Mouse (Mus musculus) lung, embryonic 16.5 days (tissue): ENCODE measurements at regions not wholly inside any gene's neighbourhood (a gene's known extent, or its start where the extent isn't known, plus 50 kb on each side); places are given as distances from the start of the nearest gene placed in this dataset.
A peak's percentile ranks its signal among the peaks of the same experiment; 100 is the strongest.

Source experiments
- ATAC-seq: fragments of 200-750 bp; cut with Nextera tagmentation; 2 replicates; pipeline ENCODE4 v1.8.0; 2017; ENCODE audit warnings: low read depth, mild to moderate bottlenecking, moderate library complexity
- H3K27ac ChIP-seq: fragments of 300-500 bp; sonication (generic); 2 replicates; pipeline ENCODE4 v1.5.1; 2014; ENCODE audit warnings: mild to moderate bottlenecking, control low read depth, low read length
- H3K27me3 ChIP-seq: fragments of 300-500 bp; sonication (generic); 2 replicates; pipeline ENCODE4 v1.6.1; 2014; ENCODE audit warnings: low read depth, low read length, mixed read lengths; ENCODE audit not compliant: control insufficient read depth, insufficient read depth
- H3K36me3 ChIP-seq: fragments of 300-500 bp; sonication (generic); 2 replicates; pipeline ENCODE4 v1.6.1; 2014; ENCODE audit warnings: low read length; ENCODE audit not compliant: control insufficient read depth, insufficient read depth
- H3K4me1 ChIP-seq: fragments of 300-500 bp; sonication (generic); replicated peaks from 2 replicates; pipeline ENCODE4 v1.6.1; 2014; ENCODE audit warnings: low read length, mixed read lengths; ENCODE audit not compliant: control insufficient read depth, insufficient read depth
- H3K4me2 ChIP-seq: fragments of 300-500 bp; sonication (generic); 2 replicates; pipeline ENCODE4 v1.6.1; 2014; ENCODE audit warnings: low read depth, low read length, control low read depth
- H3K4me3 ChIP-seq: fragments of 300-500 bp; sonication (generic); 2 replicates; pipeline ENCODE4 v1.5.1; 2014; ENCODE audit warnings: mild to moderate bottlenecking, low read length, control low read depth
- H3K9ac ChIP-seq: fragments of 300-500 bp; sonication (generic); 2 replicates; pipeline ENCODE4 v1.6.1; 2014; ENCODE audit warnings: low read length, control low read depth
- H3K9me3 ChIP-seq: fragments of 300-500 bp; sonication (generic); 2 replicates; pipeline ENCODE4 v1.6.1; 2016; ENCODE audit warnings: low read length; ENCODE audit not compliant: control insufficient read depth
- WGBS: fragments of 180-500 bp; shearing (Covaris S2); extraction: QIAGEN DNeasy Blood & Tissue Kit; methylation state at CpG from one replicate; pipeline ENCODE4 v1.1.7; 2014; 5-methylcytosine and 5-hydroxymethylcytosine counted together

DNA sequence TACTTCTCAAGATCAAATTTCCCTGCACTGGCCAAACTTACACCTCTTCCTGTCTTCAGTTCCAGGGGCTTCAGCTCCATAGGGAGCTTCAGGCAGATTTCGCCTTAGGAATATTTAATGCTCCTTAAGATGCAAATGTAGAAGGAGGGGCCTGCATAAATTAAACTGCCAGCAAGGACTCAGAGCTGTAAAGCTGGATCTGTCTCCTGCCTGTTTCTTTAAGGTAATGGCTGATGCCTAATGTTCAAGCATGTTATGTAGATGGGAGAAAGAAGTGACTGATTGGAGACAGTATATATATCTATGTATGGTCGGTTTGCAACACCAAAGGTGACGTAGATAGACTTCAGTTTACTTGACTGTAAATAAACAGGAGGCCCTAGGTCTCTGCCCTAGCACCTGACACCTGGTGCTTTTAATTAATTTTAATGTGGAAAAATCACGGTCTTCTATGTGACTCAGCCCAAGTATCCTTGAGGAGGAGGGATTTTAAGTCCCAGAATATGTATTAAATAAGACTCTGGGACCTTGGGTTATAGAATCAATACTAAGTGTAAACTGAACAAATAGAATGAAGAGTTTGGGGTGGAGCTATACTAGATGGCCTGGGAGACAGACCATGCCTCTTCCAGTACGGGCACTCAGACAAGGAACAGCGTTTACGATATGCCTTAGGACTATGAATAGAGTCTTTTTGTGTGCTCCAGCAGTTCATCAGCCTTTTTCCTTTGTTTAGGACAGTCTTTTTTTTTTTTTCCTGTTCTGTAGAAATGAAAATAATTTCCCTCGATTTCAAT is 651.7 kb upstream of the Lmcd1 start:
- Histone ChIP-seq H3K4me1 (no peaks in the 10 kb centered on the region), H3K9ac (no peak overlapping the region), H3K4me3 (no peak overlapping the region), H3K9me3 (no peaks in the 10 kb centered on the region), H3K36me3 (no peaks in the 10 kb centered on the region), H3K27ac (no peak overlapping the region), H3K27me3 (no peaks in the 10 kb centered on the region), H3K4me2 (no peak overlapping the region)
- WGBS, result 51% methylated on average over 8 of the region's 8 CpGs
- ATAC-seq, result no peak

DNA sequence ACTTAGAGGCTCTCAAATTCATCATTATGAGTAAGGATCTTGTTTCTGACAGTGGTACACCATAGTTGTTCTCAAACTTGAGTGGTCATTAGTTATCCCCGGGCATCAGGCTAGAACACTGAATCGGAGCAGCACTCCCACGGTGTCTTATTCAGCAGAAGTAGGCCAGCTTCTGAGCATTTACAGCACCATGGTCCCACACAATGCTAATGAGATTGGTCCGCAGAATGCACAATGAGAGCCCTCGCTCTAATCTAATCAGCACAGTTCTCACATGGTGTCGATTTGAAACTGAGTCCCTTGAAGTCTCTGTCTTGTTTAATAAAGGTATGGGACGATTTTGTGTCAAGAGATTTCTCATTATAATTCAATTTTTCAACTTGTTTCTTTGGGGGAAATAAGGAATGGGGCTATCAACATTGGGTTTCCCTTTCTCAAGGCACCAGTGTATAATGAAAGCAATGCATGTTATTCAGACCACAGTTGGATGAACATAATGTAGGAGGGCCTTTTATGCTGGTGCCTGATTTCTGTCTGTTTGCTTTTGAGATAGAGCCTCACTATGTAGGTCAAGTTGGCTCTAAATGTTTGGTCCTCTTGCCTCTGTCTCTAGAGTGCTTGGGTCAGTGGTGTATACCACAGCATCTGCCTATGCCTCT is 650.9 kb upstream of the Lmcd1 start:
- ATAC-seq, result no peak
- no peak overlapping the region for H3K4me3 ChIP-seq
- no peaks in the 10 kb centered on the region for H3K9me3 ChIP-seq
- H3K27me3 ChIP-seq, result no peaks in the 10 kb centered on the region
- H3K4me2 ChIP-seq, result no peak overlapping the region
- WGBS, result 77% methylated on average over 7 of the region's 7 CpGs
- H3K36me3 ChIP-seq, result no peaks in the 10 kb centered on the region
- no peak overlapping the region for H3K27ac ChIP-seq
- no peaks in the 10 kb centered on the region for H3K4me1 ChIP-seq
- no peak overlapping the region for H3K9ac ChIP-seq

DNA sequence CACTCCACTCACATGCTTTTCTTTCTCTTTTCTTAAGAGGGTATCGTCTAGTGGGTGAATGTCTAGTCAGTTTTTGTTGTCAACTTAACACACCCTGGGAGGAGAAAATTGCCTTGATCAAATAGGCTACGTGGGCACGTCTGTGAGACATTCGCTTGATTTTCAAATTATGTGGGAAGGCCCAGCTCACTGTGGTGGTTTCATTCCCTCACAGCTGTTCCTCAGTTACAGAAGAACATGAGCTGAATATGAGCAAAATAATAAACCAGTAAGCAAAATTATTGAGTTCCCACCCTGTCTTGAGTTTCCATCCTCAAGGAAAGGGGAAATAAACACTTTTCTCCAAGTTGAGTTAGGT is 650.4 kb upstream of the Lmcd1 start:
- no peaks in the 10 kb centered on the region for H3K36me3 ChIP-seq
- no peaks in the 10 kb centered on the region for H3K9me3 ChIP-seq
- no peak overlapping the region for H3K4me3 ChIP-seq
- ATAC-seq, result no peak
- H3K9ac ChIP-seq, result no peak overlapping the region
- no peak overlapping the region for H3K4me2 ChIP-seq
- no peak overlapping the region for H3K27ac ChIP-seq
- no peaks in the 10 kb centered on the region for H3K4me1 ChIP-seq
- H3K27me3 ChIP-seq, result no peaks in the 10 kb centered on the region
- WGBS, result 87% methylated on average over 4 of the region's 4 CpGs

DNA sequence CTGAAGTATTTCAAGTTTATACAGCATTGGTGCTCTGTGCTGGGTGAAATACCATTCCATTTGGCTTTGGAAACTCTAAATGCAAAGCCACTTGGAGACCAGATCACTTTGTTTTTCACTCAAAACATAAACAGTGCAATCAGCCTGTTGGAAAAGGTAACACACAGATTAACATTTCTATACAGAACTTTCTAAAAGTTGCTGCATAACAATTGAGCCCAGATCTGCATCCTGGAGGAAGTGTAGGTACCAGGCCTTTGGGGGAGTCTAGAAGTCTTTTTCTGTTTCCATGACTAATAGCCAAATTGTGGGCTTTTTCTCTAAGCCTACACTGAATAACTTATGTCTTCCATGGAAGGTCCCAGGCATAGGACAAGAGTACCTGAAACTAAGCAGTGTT is 648.1 kb upstream of the Lmcd1 start:
- H3K27me3 ChIP-seq, result no peaks in the 10 kb centered on the region
- no peak overlapping the region for H3K4me3 ChIP-seq
- no peaks in the 10 kb centered on the region for H3K36me3 ChIP-seq
- H3K4me2 ChIP-seq, result no peak overlapping the region
- no peak overlapping the region for H3K27ac ChIP-seq
- H3K4me1 ChIP-seq, result no peaks in the 10 kb centered on the region
- H3K9me3 ChIP-seq, result no peaks in the 10 kb centered on the region
- no peak overlapping the region for H3K9ac ChIP-seq
- no peak for ATAC-seq

DNA sequence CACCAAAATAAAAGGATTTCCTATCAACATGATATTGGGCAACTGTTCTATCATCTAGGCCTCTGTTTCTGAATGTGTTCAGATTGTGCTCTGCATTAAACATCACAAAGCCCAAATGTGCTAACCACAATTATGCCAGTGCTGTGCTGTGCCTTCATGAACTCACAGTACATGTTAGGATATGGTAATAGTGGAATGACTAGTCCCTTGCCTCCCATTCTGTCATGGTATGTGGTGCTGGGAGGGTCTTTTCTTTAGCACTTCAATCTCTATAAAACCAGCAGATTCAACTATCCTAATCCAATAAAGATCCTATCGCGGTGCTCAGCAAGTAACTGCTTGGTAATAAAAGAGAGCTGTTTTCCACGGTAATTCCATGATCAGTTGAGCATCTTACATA is 620.8 kb upstream of the Lmcd1 start:
- no peaks in the 10 kb centered on the region for H3K27me3 ChIP-seq
- 94% methylated on average over 3 of the region's 3 CpGs for WGBS
- no peak overlapping the region for H3K9ac ChIP-seq

DNA sequence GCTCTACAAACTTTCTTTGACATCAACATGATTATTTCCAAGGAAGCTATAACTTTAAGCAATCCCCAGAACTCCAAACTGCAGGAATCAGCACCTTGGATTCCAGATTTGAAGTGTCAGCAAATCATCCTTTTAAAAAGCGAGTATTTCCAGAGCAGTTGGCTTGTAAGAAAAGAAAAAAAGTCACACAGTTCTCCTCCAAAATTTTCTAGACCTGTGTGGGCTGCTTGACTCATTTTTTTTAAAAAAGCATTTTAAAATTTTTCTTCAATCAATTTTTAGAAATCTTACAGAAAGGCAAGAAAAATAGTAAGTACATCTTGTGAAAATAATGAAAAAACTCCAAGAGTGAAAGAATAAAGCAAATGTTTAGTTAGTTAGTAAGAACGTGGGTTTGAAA is 613.6 kb upstream of the Lmcd1 start:
- Histone ChIP-seq H3K9ac (no peak overlapping the region), H3K4me2 (no peak overlapping the region), H3K4me3 (no peak overlapping the region), H3K27ac (no peak overlapping the region), H3K36me3 (no peaks in the 10 kb centered on the region), H3K9me3 (no peaks in the 10 kb centered on the region), H3K27me3 (no peaks in the 10 kb centered on the region), H3K4me1 (no peaks in the 10 kb centered on the region)
- 38% methylated on average over 2 of the region's 2 CpGs for WGBS
- no peak for ATAC-seq

More for the DNA sequence above, 620.8 kb upstream of the Lmcd1 start:
- H3K4me3 ChIP-seq, result no peak overlapping the region
- no peak for ATAC-seq
- no peaks in the 10 kb centered on the region for H3K36me3 ChIP-seq
- no peak overlapping the region for H3K4me2 ChIP-seq
- no peak overlapping the region for H3K27ac ChIP-seq
- H3K4me1 ChIP-seq, result no peaks in the 10 kb centered on the region
- no peaks in the 10 kb centered on the region for H3K9me3 ChIP-seq

DNA sequence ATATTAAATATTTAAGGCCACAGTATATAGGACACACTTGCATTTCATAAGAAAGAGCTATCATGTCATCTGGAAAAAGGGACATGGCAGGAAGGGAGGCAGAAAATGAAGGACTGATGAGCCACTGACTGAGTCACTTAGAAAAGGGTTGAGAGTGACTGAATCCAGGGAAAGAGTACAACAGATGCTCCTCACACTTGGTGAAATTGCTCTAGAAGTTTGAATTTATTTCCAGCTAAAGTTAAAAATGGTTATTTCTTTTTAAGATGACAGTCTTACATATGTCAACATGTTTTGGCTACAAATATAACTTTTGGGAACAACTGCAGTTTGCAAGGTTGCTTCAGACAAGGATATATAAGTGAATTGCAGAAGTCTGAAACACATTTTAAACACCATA is 609.0 kb upstream of the Lmcd1 start:
- Histone ChIP-seq H3K9ac (no peak overlapping the region), H3K27me3 (no peaks in the 10 kb centered on the region), H3K9me3 (no peaks in the 10 kb centered on the region), H3K27ac (no peak overlapping the region), H3K4me1 (no peaks in the 10 kb centered on the region), H3K4me2 (no peak overlapping the region), H3K4me3 (no peak overlapping the region), H3K36me3 (no peaks in the 10 kb centered on the region)
- no peak for ATAC-seq

DNA sequence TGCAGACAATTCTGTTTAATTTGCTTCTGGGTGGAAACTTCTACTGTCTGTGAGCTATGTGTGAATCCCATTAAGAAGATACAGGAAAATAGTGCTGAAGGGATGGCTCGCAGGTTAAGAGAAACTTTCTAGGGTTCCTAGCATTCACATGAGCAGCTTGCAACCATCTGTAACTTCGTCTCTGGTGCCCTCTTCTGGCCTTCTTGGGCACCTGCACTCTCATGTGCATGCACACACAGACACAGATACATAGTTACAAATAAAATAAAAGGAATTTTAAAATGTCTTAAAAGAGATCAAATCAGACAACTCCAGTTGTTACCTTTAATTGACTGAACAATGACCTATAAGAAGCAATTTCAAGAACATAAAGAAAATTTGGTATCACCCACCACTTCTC is 588.6 kb upstream of the Lmcd1 start:
- no peak overlapping the region for H3K4me2 ChIP-seq
- no peaks in the 10 kb centered on the region for H3K36me3 ChIP-seq
- no peak overlapping the region for H3K9ac ChIP-seq
- peaks cover 3% of the 10 kb centered on the region for H3K9me3 ChIP-seq
- no peaks in the 10 kb centered on the region for H3K27me3 ChIP-seq
- H3K4me3 ChIP-seq, result no peak overlapping the region
- no peaks in the 10 kb centered on the region for H3K4me1 ChIP-seq
- WGBS, result 64% methylated on average over 2 of the region's 2 CpGs
- H3K27ac ChIP-seq, result no peak overlapping the region
- ATAC-seq, result no peak

DNA sequence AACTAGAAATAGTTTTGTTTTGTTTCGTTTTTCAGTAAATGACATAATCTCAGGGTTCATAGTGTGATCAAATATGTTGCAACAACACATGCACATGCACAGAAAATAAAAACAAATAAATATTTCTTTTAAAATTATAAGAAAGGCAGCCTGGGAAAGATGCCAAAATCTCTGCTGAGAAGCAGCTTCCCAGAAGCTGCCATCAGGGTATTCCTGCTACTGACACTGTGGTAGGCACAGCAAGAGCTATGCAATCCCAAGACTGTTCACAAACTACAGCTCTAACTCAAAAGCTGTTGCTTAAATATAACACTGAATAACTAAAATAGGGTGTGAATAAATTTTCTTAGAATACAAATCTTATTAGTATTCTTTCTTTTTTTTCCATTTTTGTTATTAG is 570.7 kb upstream of the Lmcd1 start:
- ATAC-seq, result peak; percentile 45; the same call in 1 of the 2 replicates
- Histone ChIP-seq H3K36me3 (no peaks in the 10 kb centered on the region), H3K4me2 (no peak overlapping the region), H3K9me3 (no peaks in the 10 kb centered on the region), H3K9ac (no peak overlapping the region), H3K4me3 (no peak overlapping the region), H3K4me1 (no peaks in the 10 kb centered on the region), H3K27ac (no peak overlapping the region), H3K27me3 (no peaks in the 10 kb centered on the region)
- 72% methylated on average over 1 of the region's 1 CpGs for WGBS
